Mouse (Mus musculus) lung, adult 2 months (tissue): ENCODE data around the gene Ndufs7. TPM values are rescaled to one million over a fixed set of nuclear protein-coding genes. Genes with fewer than 3 reads are reported as not detected.
"Not testable (repeated sequence)": the region's sequence is repeated elsewhere in the genome, so short reads cannot be mapped to it uniquely, and the experiment has no call there.

ENCODE experiments used
- DNase-seq: peaks from one replicate; pipeline ENCODE4 v3.0.0; 2022
- H3K4me1 ChIP-seq: fragments of 200-500 bp; 2 replicates; pipeline ENCODE4 v1.6.1; 2011; ENCODE audit warnings: low read length; ENCODE audit not compliant: control insufficient read depth, insufficient read depth
- H3K4me3 ChIP-seq: fragments of 200-500 bp; replicated peaks from 2 replicates; pipeline ENCODE3; 2011; ENCODE audit warnings: low read depth, mild to moderate bottlenecking, control low read depth, low read length; ENCODE audit errors: extremely low read depth
- CTCF ChIP-seq: fragments of 200-500 bp; IDR thresholded peaks from 2 replicates; pipeline ENCODE4 v1.5.1; 2011; ENCODE audit warnings: mild to moderate bottlenecking, low read length, control low read depth; ENCODE audit not compliant: insufficient read depth
- POLR2A ChIP-seq: fragments of 200-500 bp; IDR thresholded peaks from 2 replicates; pipeline ENCODE4 v1.6.1; 2011; ENCODE audit warnings: low read depth, mild to moderate bottlenecking, control low read depth, low read length, borderline replicate concordance; ENCODE audit errors: extremely low read depth
- WGBS: fragments of 180-500 bp; shearing (Covaris S2); methylation state at CpG from one replicate; pipeline ENCODE4 v1.1.7; 2018; 5-methylcytosine and 5-hydroxymethylcytosine counted together
- polyA plus RNA-seq: library from polyadenylated mRNA; depleted of rRNA; stranded (reverse); fragments of >200 nt; gene quantifications from 2 replicates; pipeline ENCODE4 v1.2.3, GENCODE M21; 2012; rRNA removed

The Ndufs7 gene
- polyA plus RNA-seq: 421 and 497 TPM in 2 replicates

DNA sequence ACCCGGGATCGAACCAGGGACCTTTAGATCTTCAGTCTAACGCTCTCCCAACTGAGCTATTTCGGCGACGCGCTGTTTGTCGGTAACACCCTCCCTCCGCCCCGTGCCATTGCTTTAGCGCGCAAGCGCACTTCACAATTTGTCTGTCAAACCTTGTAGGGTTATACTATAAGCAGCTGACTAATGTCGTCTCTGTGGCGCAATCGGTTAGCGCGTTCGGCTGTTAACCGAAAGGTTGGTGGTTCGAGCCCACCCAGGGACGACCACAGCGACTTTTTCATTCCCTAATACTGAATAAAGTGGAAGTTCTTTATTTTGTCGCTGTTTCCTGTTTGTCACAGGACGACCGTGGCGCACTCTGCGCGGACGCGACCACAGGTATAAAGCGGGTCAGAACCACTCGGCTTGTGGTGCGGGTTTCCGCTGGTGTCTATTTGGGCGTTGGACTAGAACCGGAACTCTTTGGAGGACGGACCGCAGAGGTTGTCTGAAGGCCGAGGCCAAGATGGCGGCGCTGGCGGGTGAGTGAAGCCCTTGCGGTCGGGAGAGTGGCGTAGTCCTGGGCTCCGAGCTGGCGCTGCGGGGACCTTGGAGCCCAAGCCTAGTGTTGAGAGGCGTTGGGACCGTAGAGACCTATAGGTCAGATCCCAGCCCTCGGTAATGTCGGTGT is at the start of gene Ndufs7:
Gene Ndufs7 (plus strand): TSS at position 151 of the 670 bp plus-strand sequence.
- H3K4me3 ChIP-seq: peak within 1 kb of the TSS; percentile 87
- TF ChIP-seq CTCF (no peak), POLR2A (peak; percentile 93)
- DNase-seq: peak; percentile 95
- under 1% methylated on average over 53 of the region's 53 CpGs for WGBS
- H3K4me1 ChIP-seq: peaks cover 4% of the 10 kb centered on the region

DNA sequence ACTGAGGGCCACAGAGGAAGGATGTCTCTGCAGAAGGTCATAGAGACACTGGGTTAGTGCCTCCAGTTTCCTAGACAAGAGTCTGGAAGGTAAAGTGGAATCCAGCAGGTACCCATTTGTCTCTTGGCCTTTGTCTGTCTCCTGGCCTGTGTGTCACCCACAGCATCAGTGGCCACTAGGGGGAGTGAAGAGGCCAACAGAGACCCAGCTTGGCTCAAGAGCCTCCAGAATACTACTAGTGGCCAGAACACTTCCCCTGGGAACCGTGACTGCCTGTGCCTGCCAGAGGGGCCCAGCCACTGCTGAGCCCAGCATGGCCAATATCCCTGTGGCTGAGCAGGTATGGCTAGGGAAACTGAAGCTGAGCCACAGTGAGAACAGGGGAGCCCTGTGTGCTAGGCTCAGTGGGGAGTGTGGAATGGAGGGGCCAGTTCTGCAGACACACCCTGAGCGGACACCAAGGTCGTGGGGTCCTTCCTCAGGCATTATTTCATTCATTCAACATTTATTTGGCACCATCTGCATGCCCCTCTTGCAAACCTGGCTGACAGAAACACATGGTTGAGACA is 49.4 kb upstream of the Ndufs7 start:
- DNase-seq: peak; percentile 66
- no peak overlapping the region for H3K4me3 ChIP-seq
- H3K4me1 ChIP-seq: no peaks in the 10 kb centered on the region
- TF ChIP-seq POLR2A (no peak), CTCF (peak; percentile 93)
- WGBS: 57% methylated on average over 3 of the region's 3 CpGs

DNA sequence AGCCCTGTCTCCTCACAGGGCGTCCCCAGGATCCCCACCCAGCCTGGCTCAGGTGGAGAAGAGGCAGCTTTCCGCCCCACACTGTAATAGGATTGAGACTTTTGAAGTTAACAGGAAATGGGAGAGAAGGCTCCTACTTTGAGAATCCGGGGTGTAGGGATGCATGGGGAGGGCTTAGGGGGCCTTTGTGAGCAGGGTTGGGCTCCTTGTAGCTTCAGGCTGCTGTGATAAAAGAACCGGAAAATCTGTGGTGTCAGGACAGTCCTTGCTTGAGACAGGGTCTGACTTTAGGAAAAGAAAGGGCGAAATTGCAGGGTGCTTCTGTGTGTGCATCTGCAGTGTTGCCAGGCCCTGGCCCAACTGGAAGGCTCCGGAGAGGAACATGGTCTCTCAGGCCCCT is 48.4 kb upstream of the Ndufs7 start:
- Histone ChIP-seq H3K4me1 (no peaks in the 10 kb centered on the region), H3K4me3 (no peak overlapping the region)
- WGBS: 76% methylated on average over 6 of the region's 6 CpGs
- TF ChIP-seq CTCF (no peak), POLR2A (no peak)
- DNase-seq: no peak

DNA sequence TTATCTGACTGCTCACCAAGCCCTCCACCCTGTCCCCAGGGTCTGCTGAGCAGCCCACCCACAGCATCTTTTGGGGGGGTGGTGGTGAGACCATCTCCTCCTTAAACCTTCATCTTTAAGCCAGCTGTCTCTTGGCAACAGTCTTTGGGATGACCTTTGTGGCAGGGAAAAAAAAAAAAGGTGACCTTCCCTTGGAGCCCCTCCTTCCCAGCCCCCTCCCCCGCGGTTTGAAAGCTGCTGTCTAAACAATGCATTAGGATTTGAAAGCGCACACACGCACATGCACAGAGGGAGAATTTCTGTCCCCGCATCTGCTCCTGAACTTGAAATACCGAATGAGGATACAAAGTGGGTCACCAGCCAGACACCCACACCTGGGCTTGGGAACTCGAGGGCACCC is 44.9 kb upstream of the Ndufs7 start:
- no peak for DNase-seq
- H3K4me1 ChIP-seq: no peaks in the 10 kb centered on the region
- TF ChIP-seq POLR2A: no peak
- TF ChIP-seq CTCF: no peak
- no peak overlapping the region for H3K4me3 ChIP-seq
- 28% methylated on average over 7 of the region's 7 CpGs for WGBS

DNA sequence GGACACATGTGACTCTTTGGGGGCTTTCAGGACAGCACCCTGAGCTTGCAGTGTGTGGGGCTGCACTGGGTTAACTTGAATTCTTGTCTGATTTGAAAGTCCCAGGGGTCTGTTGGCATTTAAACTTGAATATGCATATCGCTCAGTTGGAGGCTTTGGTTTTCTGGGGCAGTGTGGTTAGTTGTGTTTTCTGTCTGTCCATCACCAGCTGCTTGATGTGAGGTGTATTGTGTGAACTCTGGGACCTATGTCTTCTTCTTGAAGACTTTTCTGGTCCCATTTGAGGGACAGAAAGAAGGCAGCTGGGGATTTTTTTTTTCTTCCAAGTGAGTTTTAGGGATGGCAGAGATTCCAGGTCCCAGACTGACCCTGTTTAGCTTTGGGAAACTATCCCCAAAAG is 41.7 kb upstream of the Ndufs7 start:
- no peaks in the 10 kb centered on the region for H3K4me1 ChIP-seq
- DNase-seq: no peak
- 75% methylated on average over 1 of the region's 1 CpGs for WGBS
- TF ChIP-seq CTCF: no peak
- TF ChIP-seq POLR2A: no peak
- H3K4me3 ChIP-seq: no peak overlapping the region

DNA sequence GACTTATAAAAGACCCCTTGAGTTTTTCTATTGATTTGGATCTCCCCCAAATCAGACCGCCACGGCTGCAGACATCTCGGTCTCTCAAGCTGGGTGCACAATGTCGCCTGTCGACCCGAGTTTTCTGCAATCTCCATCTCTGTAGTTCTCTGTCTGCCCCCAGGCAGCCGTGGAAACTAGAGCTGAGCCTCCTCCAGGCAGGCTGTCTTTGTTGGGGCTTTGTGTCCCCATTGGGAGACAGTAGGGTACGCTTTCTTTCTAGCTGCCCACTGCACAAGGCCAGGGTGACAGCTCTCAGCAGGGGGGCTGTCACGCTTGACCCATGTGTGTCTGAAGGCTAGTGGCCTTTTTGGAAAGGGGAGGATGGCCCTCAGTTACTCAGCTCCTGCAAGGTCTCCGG is 41.2 kb upstream of the Ndufs7 start:
- 79% methylated on average over 10 of the region's 10 CpGs for WGBS
- no peaks in the 10 kb centered on the region for H3K4me1 ChIP-seq
- no peak overlapping the region for H3K4me3 ChIP-seq
- no peak for DNase-seq
- TF ChIP-seq CTCF (no peak), POLR2A (no peak)

DNA sequence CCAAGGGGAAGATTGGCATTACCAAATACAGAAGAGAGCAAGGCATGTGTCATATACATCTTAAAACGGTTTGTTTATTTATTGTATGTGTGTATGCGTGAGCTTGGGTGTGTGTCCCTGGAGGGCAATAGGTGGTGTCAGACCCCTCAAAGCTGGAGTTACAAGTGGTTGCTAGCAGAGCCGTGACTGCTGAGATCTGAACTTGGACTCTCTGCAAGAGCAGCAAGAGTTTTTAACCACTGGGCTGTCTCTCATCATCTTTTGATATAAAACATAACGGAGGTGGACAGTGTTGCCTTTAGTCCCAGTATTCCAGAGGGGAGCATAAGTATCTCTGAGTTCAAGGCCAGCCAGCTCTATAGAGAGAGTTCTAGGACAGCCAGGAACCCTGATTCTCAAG is 40.7 kb upstream of the Ndufs7 start:
- Histone ChIP-seq H3K4me3 (no peak overlapping the region), H3K4me1 (no peaks in the 10 kb centered on the region)
- 66% methylated on average over 4 of the region's 4 CpGs for WGBS
- TF ChIP-seq CTCF (no peak), POLR2A (no peak)
- no peak for DNase-seq

GRCm38 (mm10) chr10:80208841-80209371 is 40.0 kb upstream of the Ndufs7 start:
- no peak for DNase-seq
- H3K4me1 ChIP-seq: no peaks in the 10 kb centered on the region
- no peak overlapping the region for H3K4me3 ChIP-seq
- 40% methylated on average over 24 of the region's 24 CpGs for WGBS
- no peak for TF ChIP-seq POLR2A
- TF ChIP-seq CTCF: no peak

GRCm38 (mm10) chr10:80211547-80212103 is 37.3 kb upstream of the Ndufs7 start:
- not testable (repeated sequence) for H3K4me3 ChIP-seq, H3K4me1 ChIP-seq, DNase-seq
- 67% methylated on average over 7 of the region's 7 CpGs for WGBS

DNA sequence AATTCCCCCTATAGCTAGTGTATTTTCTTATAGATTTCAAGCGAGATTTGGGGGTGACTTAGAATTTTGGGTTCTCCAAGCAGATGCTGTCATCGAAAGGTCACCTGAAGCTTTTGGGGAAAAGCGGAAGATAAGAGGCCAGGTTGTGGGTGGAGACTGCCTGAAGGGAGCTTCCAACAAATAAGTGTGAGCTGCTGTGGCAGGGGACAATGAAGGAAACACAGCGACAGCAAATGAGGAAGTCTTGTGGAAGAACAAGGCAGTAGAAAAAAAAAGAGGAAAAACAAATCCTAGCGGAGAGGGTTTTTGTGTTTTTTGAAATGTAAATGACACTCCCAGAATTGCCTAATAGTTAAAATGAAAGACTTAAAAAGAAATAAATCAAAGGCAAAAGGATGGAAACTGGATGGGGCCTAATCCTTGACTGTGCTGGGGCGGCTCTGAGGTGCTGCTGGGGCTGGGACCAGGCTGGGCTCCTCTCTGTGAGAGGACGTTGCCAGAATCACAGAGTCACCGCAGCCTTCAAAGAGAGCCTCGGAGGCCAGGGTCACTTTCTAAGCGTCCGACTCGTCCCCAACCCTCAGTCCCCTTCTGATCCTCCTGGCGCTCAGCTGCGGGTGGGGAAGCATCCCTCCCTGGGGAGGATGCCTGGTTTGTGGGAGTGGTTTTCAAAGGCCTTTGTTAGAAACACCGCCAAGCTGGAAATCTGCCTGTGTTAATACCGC is 33.7 kb upstream of the Ndufs7 start:
- DNase-seq: no peak
- TF ChIP-seq CTCF: no peak
- no peak for TF ChIP-seq POLR2A
- H3K4me1 ChIP-seq: no peaks in the 10 kb centered on the region; the same call in 1 of the 2 replicates
- WGBS: 44% methylated on average over 16 of the region's 16 CpGs
- no peak overlapping the region for H3K4me3 ChIP-seq
